Comparison of ENCODE assay signal across 13 mouse cellular contexts in the genomic region with DNA sequence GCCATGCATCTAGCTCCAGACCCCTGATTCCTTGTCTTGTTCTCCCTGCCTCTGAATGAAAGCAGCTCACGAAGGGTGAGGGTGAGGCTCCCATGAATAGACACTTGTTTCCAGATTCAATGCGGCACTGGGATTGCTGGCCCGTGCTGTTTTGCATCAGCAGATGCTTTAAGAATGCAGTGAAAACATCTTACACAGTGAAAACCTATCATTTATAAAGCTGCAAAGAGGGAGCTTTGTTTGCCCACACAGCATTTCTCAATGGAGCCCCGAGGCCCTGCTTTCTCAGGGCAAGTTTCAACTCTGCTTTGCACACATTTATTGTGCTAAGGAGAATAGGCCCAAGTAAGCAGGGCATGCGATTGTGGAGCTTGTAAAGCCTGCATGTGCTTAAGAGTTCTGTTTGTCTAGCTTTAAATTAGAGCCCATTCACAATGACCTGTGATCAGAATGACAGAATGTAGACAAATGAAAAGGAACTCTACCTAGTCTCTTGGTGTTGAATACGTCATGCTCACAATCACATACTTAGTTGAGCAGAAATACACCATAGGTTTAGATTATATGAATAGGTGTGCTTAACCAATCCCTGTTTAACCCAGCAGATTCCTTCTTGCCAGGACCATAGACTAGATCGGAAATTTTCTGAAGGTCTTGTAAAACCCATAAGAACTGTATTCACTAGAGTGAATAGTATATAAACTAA.
DNase-seq lines count a peak whose midpoint lies in the region; ATAC-seq lines count a peak whose summit lies in the region.
"Had no signal": no experiment of that assay in that cellular context is flagged by ENCODE, and none has a peak within 500 bp of the region (broad histone marks: within the 10 kb centered on the region; RNA-seq: fewer than 3 reads in every experiment).

No protein-coding gene starts in this region.

- intact Hi-C loops in left cerebral cortex, postnatal 4 days (cut with DNase I) = no loop called here

- DNase-seq in left cerebral cortex, postnatal 4 days = peak; percentile 4
- no peak for DNase-seq in left cerebral cortex, adult 18-20 months (ENCODE audit: low spot score in 2 of 2)
- peak; percentile 26 for DNase-seq in embryonic facial prominence, embryonic 10.5 days (ENCODE audit: low spot score)
- DNase-seq in neural tube, embryonic 10.5 days (ENCODE audit: extremely low spot score, low spot score) = peak; percentile 26
- no peak for DNase-seq in cerebellum, adult 11 months
- DNase-seq in heart, adult 18-20 months = no peak
- DNase-seq: adrenal gland, postnatal 36 days; lung, postnatal 36 days had no signal

- H3K36me3 ChIP-seq in embryonic facial prominence, embryonic 10.5 days (replicated peaks) = no peaks in the 10 kb centered on the region
- no peaks in the 10 kb centered on the region for H3K36me3 ChIP-seq in hindbrain, embryonic 13.5 days
- H3K36me3 ChIP-seq in liver, embryonic 12.5 days = no peaks in the 10 kb centered on the region
- H3K36me3 ChIP-seq: heart, embryonic 13.5 days; intestine, embryonic 15.5 days had no signal

- 35% methylated on average over 7 of the region's 7 CpGs for WGBS in embryonic facial prominence, embryonic 10.5 days
- WGBS in hindbrain, embryonic 13.5 days = 26% methylated on average over 7 of the region's 7 CpGs
- WGBS in liver, embryonic 12.5 days (ENCODE audit: insufficient replicate concordance) = 65% methylated on average over 7 of the region's 7 CpGs

- H3K4me2 ChIP-seq in hindbrain, embryonic 13.5 days = no peak overlapping the region
- no peak overlapping the region for H3K4me2 ChIP-seq in liver, embryonic 12.5 days
- H3K4me2 ChIP-seq: heart, embryonic 13.5 days; intestine, embryonic 15.5 days had no signal

- H3K9me3 ChIP-seq in embryonic facial prominence, embryonic 10.5 days = no peaks in the 10 kb centered on the region
- H3K9me3 ChIP-seq in hindbrain, embryonic 13.5 days = no peaks in the 10 kb centered on the region
- no peaks in the 10 kb centered on the region for H3K9me3 ChIP-seq in liver, embryonic 12.5 days (replicated peaks)
- H3K9me3 ChIP-seq: heart, embryonic 13.5 days; intestine, embryonic 15.5 days had no signal

- peak; percentile 85 for ATAC-seq in hindbrain, embryonic 13.5 days (ENCODE audit: low FRiP score)
- no peak for ATAC-seq in liver, embryonic 12.5 days
- ATAC-seq: intestine, embryonic 15.5 days; Patski had no signal

- H3K27ac ChIP-seq in embryonic facial prominence, embryonic 10.5 days (replicated peaks) = no peak overlapping the region
- no peak overlapping the region for H3K27ac ChIP-seq in hindbrain, embryonic 13.5 days
- H3K27ac ChIP-seq in liver, embryonic 12.5 days = no peak overlapping the region
- H3K27ac ChIP-seq: heart, embryonic 13.5 days; intestine, embryonic 15.5 days had no signal

- H3K4me3 ChIP-seq in embryonic facial prominence, embryonic 10.5 days = no peak overlapping the region
- H3K4me3 ChIP-seq in hindbrain, embryonic 13.5 days = no peak overlapping the region
- H3K4me3 ChIP-seq in liver, embryonic 12.5 days = no peak overlapping the region
- H3K4me3 ChIP-seq: heart, embryonic 13.5 days; intestine, embryonic 15.5 days had no signal

- no peak overlapping the region for H3K9ac ChIP-seq in hindbrain, embryonic 13.5 days
- H3K9ac ChIP-seq in liver, embryonic 12.5 days = no peak overlapping the region
- H3K9ac ChIP-seq: heart, embryonic 13.5 days; intestine, embryonic 15.5 days had no signal

- H3K4me1 ChIP-seq in embryonic facial prominence, embryonic 10.5 days = 0 out of 2 replicates have a peak, but pooled peaks cover 3% of the 10 kb centered on the region
- H3K4me1 ChIP-seq in hindbrain, embryonic 13.5 days (replicated peaks) = peaks cover 12% of the 10 kb centered on the region
- H3K4me1 ChIP-seq in liver, embryonic 12.5 days = no peaks in the 10 kb centered on the region
- H3K4me1 ChIP-seq: heart, embryonic 13.5 days; intestine, embryonic 15.5 days had no signal

- peaks cover 37% of the 10 kb centered on the region for H3K27me3 ChIP-seq in embryonic facial prominence, embryonic 10.5 days (replicated peaks; ENCODE audit: low read depth, poor library complexity, severe bottlenecking)
- peaks cover 7% of the 10 kb centered on the region; the same call in 1 of the 2 replicates for H3K27me3 ChIP-seq in hindbrain, embryonic 13.5 days
- H3K27me3 ChIP-seq in liver, embryonic 12.5 days (replicated peaks) = no peaks in the 10 kb centered on the region
- H3K27me3 ChIP-seq: heart, embryonic 13.5 days; intestine, embryonic 15.5 days had no signal

Comparison
In these comparisons a context has a peak if more than half of its experiments do, and no peak if none do; other contexts are left out.
1. DNase-seq: peak in left cerebral cortex, postnatal 4 days (single experiment), embryonic facial prominence, embryonic 10.5 days (single experiment) and neural tube, embryonic 10.5 days (single experiment); none in left cerebral cortex, adult 18-20 months (0 of 2), cerebellum, adult 11 months (single experiment) and heart, adult 18-20 months (0 of 2).